Mouse (Mus musculus): ENCODE data around the gene Hlcs.

Hlcs gene

GRCm38 (mm10) chr16:94118394-94118793 is 195.0 kb downstream of the Hlcs start:
- in situ Hi-C loops (cut with MboI; ENCODE audit: unreplicated experiment in 2 of 2): no loop called here

- in situ Hi-C loops (cut with MboI; ENCODE audit: unreplicated experiment in 2 of 2): no loop called here
Observed at GRCm38 (mm10) chr16:94117333-94117732, 196.0 kb downstream of the Hlcs start.

- in situ Hi-C loops (cut with MboI; ENCODE audit: unreplicated experiment in 2 of 2): no loop called here
Observed at GRCm38 (mm10) chr16:94114693-94115092, 198.7 kb downstream of the Hlcs start.

GRCm38 (mm10) chr16:94113160-94113559 is 200.2 kb downstream of the Hlcs start:
- in situ Hi-C loops (cut with MboI; ENCODE audit: unreplicated experiment in 2 of 2): no loop called here

- in situ Hi-C loops (cut with MboI; ENCODE audit: unreplicated experiment in 2 of 2): no loop called here
Observed at GRCm38 (mm10) chr16:94097724-94098455, 215.5 kb downstream of the Hlcs start.

- in situ Hi-C loops (cut with MboI; ENCODE audit: unreplicated experiment in 2 of 2): no loop called here
Observed at GRCm38 (mm10) chr16:94096479-94096878, 216.9 kb downstream of the Hlcs start.

- in situ Hi-C loops (cut with MboI; ENCODE audit: unreplicated experiment in 2 of 2): no loop called here
Observed at GRCm38 (mm10) chr16:94095109-94095822, 218.1 kb downstream of the Hlcs start.

GRCm38 (mm10) chr16:94094251-94095108 is 218.9 kb downstream of the Hlcs start:
- in situ Hi-C loops (cut with MboI; ENCODE audit: unreplicated experiment in 2 of 2): no loop called here

- in situ Hi-C loops (cut with MboI; ENCODE audit: unreplicated experiment in 2 of 2): no loop called here
Observed at GRCm38 (mm10) chr16:94093151-94093863, 220.1 kb downstream of the Hlcs start.

GRCm38 (mm10) chr16:94092511-94093150 is 220.7 kb downstream of the Hlcs start:
- in situ Hi-C loops (cut with MboI; ENCODE audit: unreplicated experiment in 2 of 2): no loop called here

- in situ Hi-C loops (cut with MboI; ENCODE audit: unreplicated experiment in 2 of 2): no loop called here
Observed at GRCm38 (mm10) chr16:94088819-94089692, 224.3 kb downstream of the Hlcs start.

- in situ Hi-C loops (cut with MboI; ENCODE audit: unreplicated experiment in 2 of 2): no loop called here
Observed at GRCm38 (mm10) chr16:94088226-94088748, 225.1 kb downstream of the Hlcs start.

- in situ Hi-C loops (cut with MboI; ENCODE audit: unreplicated experiment in 2 of 2): no loop called here
Observed at GRCm38 (mm10) chr16:94087570-94088225, 225.7 kb downstream of the Hlcs start.

- in situ Hi-C loops (cut with MboI; ENCODE audit: unreplicated experiment in 2 of 2): no loop called here
Observed at GRCm38 (mm10) chr16:94086701-94087569, 226.4 kb downstream of the Hlcs start.

GRCm38 (mm10) chr16:94085603-94086285 is 227.6 kb downstream of the Hlcs start:
- in situ Hi-C loops (cut with MboI; ENCODE audit: unreplicated experiment in 2 of 2): no loop called here

GRCm38 (mm10) chr16:94084711-94085602 is 228.4 kb downstream of the Hlcs start, which contains the start of gene Sim2:
Gene Sim2, plus strand, starts transcription at chr16:94084931.
- in situ Hi-C loops (cut with MboI; ENCODE audit: unreplicated experiment in 2 of 2): no loop called here
